Mouse (Mus musculus) granulocyte monocyte progenitor cell, adult 5-6 weeks (primary cell): ENCODE results near the gene Nxpe3. TPM values are rescaled to one million over a fixed set of nuclear protein-coding genes. Genes with fewer than 3 reads are reported as not detected.
A peak's percentile ranks its signal among the peaks of the same experiment; 100 is the strongest.

Source experiments
- ATAC-seq: replicated peaks from 2 replicates; pipeline ENCODE4 v1.8.0; 2016; ENCODE audit warnings: mild to moderate bottlenecking, moderate TSS enrichment, inconsistent platforms; ENCODE audit not compliant: poor library complexity, severe bottlenecking
- total RNA-seq, 2 experiments: library from RNA; stranded (forward) in 1 of 2; stranded (reverse) in 1 of 2; fragments of 200-712, 200-1000 nt in 1 of 2; fragments of >200 nt in 1 of 2; fragmentation: Nextera tagmentation in 1 of 2; gene quantifications; 2 replicates each; pipeline ENCODE4 v1.2.3; 2014 to 2017

The Nxpe3 gene
- total RNA-seq (2014; fragmentation: Nextera tagmentation) (4.9 and 7.3 TPM in 2 replicates), total RNA-seq (2017) (4.2 and 6.1 TPM in 2 replicates)

GRCm38 (mm10) chr16:55894893-55895650, at the start of gene Nxpe3:
Gene Nxpe3 (minus strand): TSS chr16:55895285.
- ATAC-seq: peak; percentile 83

- ATAC-seq: no peak
These were observed 45.7 kb upstream of the Nxpe3 start for GRCm38 (mm10) chr16:55940781-55941180.

GRCm38 (mm10) chr16:55939703-55940102, 44.6 kb upstream of the Nxpe3 start:
- no peak for ATAC-seq

- no peak for ATAC-seq
These were observed 43.7 kb upstream of the Nxpe3 start for GRCm38 (mm10) chr16:55938761-55939160.

- ATAC-seq: peak; percentile 95
These were observed 39.5 kb upstream of the Nxpe3 start, which contains the start of gene Cep97 for GRCm38 (mm10) chr16:55934453-55935037. Gene Cep97 (minus strand): TSS chr16:55934855.

GRCm38 (mm10) chr16:55933681-55934343, 38.7 kb upstream of the Nxpe3 start:
- ATAC-seq: peak; percentile 40

- ATAC-seq: no peak
These were observed 28.9 kb upstream of the Nxpe3 start for GRCm38 (mm10) chr16:55924010-55924409.

- ATAC-seq: no peak
These were observed 27.0 kb upstream of the Nxpe3 start for GRCm38 (mm10) chr16:55922079-55922478.

GRCm38 (mm10) chr16:55914716-55915115, 19.6 kb upstream of the Nxpe3 start:
- ATAC-seq: no peak

GRCm38 (mm10) chr16:55910208-55910793, 15.2 kb upstream of the Nxpe3 start:
- ATAC-seq: no peak

GRCm38 (mm10) chr16:55906928-55907679, 12.0 kb upstream of the Nxpe3 start:
- peak; percentile 79 for ATAC-seq

GRCm38 (mm10) chr16:55905370-55905769, 10.3 kb upstream of the Nxpe3 start:
- ATAC-seq: no peak

GRCm38 (mm10) chr16:55901839-55902756, 7.0 kb upstream of the Nxpe3 start:
- no peak for ATAC-seq

GRCm38 (mm10) chr16:55898385-55899002, 3.4 kb upstream of the Nxpe3 start:
- 0 out of 2 replicates have a peak, but pooled peaks have one; percentile 4 for ATAC-seq

GRCm38 (mm10) chr16:55895651-55896095, 588 bp upstream of the Nxpe3 start:
- no peak for ATAC-seq

- peak; percentile 6; the same call in 1 of the 2 replicates for ATAC-seq
These were observed 571 bp downstream of the Nxpe3 start for GRCm38 (mm10) chr16:55894536-55894892.

GRCm38 (mm10) chr16:55893410-55894107, 1.5 kb downstream of the Nxpe3 start:
- ATAC-seq: no peak

GRCm38 (mm10) chr16:55892484-55892883, 2.6 kb downstream of the Nxpe3 start:
- ATAC-seq: 0 out of 2 replicates have a peak, but pooled peaks have one; percentile 9
